Mouse (Mus musculus): Measurements from ENCODE around the gene Eml4.
A peak's percentile ranks its signal among the peaks of the same experiment; 100 is the strongest.

Gene Eml4

DNA sequence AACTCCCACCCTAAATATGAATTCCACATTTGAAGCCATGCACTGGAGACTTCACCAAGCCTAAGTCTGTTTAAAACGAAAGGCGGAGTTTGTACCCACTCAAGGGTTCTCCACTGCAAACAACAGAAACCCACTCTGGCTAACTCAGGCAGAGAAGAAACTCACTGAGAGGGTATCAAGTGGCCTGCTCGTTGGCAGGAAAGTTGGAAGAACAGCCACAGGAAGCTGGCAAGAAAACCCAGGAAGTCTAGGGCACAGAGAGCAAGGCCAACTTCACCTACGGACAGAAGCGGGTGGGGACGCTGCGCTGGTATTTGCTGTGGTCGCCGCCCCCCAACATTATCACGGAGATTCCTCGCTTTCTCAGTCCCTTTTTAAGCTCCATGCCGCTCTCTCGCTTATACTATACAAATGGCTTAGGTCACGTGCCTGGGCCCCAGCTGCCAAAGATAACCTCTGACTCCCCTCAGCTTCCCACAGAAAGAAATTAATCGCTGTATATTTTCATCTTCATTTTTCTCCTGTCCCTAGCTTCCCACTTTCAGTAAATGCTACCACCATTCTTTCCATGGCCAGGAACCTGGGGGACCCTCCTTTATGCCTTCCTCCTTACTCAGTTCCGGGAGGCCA, 9.7 kb upstream of the Eml4 start:
- no peak for DNase-seq (ENCODE audit: low spot score in 2 of 2)

DNA sequence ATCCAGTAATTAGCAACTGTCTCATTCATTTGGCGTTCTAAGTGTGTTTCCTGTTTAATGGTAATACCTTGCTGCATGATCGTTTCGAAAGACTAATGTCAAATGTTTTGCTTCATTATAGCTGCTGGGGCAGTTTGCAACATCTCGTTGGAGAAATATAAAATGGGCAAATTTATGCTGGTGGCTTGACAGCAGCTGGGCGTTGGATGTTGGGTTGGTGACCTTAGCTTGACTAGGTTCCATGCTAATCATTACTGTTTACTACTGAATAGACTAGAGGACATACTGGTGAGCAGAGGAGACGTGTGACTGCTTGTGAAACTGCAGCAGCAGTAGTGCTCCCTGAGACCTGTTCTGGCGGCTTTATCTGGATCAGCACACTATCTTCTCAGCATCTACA, 6.5 kb upstream of the Eml4 start:
- no peak for DNase-seq (ENCODE audit: low spot score in 2 of 2)

DNA sequence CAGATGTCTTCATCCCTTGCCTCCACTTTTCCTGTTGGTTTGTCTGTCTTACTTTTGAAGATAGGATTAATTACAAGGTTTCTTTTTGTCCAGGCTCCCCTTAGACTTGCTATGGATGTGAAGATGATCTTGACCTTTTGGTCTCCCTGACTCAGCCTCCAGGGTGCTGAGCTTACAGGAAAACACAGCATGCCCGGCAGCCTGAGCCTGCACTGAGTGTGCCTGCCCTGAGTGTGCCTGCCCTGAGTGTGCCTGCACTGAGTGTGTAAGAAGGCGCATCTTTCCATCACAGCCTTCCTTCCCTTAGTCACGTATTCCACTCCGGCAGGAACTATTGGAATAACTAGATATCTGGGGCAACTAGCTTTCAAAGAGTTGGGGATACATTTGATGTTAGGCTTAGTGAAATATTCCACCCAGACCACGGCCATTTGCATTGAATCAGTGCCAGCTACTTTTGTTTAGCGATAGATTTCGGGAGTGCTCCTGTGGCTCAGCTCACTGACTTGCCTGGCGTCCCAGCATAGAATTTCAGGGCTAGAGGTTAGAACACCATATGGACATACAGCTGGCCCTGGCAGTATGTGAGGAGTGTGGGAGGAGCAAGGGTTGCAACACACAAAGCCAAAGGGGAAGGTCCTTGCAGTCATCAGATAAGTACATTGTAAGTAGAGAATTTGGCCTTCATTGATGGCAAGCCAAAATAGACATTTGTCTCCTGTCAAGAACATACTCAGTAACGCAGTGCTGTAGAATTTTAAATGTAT, 2.5 kb upstream of the Eml4 start:
- DNase-seq (ENCODE audit: low spot score in 2 of 2): no peak

DNA sequence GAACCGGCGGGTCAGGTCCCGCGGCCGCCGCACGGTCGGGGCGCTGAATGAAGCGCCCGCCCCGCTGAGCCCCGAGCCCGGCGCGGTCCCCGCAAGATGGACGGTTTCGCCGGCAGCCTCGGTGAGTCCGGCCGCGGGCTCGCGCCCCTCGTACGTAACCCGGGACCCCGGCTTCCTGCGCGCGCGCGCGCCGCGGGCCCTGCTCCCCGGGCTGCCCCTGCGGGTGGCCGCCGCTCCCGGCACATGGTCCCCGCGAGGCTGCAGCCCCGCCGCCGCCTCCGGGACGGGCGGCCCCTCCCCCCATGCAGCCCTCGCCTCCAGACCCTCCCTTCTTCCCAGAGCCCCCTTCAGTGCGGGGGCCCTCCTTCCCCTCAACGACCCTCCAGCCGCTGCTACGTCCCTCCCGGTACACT, 394 bp downstream of the Eml4 start:
- DNase-seq (ENCODE audit: low spot score in 2 of 2): peak in 1 of 2 experiments; percentile 15

DNA sequence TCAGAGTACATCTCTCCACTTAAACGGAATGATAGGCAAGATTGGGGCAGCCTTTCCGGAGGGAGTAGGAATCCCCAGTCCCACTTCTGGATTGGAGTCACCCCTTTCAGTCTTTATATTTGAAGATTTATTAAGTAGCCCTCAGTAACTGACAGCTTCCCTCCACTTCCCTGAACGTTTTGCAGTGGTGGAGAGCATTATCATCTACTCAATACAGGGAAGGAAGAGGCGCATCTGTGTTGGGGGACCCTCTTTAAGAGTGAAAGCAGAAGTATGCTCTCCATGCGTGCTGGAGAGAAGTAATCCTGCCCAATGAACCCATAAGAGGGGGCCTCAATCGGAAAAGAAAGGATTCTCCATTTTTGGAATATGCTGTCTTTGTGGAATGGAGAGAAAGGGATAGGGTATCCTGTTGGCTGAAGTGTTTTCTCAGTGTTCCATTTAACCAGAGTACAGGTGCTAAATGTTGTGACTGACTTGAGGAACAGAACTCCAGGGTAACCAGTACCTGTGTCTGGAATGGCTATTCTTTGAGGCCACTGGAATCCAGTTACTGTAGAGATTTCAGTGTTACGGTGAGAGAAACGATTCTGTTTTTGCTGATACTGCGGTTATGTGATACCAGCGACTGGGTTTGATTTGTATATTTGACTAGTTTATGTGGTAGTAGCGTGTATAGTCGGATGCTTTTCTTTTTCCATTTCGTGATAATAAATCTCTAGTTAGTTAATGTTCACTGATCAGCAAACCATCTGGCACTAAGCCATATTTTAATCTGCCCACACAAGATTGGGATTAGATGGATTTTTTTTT, 1.1 kb downstream of the Eml4 start:
- no peak for DNase-seq (ENCODE audit: low spot score in 2 of 2)

DNA sequence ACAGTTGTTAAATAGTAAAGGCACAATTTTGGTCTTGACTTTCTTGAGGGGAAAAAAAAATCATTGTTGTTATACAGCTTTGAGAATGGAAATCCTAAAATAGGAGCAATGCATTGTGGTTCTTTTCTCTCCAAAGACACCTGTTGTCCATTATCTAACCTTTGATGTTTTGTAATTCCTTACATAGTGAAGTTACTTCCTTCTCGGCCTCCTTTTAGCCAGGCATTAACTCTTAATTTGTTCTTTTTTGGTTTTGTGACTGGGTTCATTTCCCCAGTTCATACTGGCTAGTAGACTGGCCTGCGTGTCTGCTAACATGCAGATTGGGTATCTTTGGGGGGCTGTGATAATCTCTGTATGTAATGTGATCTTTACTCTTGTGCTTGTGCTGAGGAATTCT, 1.7 kb downstream of the Eml4 start:
- DNase-seq (ENCODE audit: low spot score in 2 of 2): no peak

DNA sequence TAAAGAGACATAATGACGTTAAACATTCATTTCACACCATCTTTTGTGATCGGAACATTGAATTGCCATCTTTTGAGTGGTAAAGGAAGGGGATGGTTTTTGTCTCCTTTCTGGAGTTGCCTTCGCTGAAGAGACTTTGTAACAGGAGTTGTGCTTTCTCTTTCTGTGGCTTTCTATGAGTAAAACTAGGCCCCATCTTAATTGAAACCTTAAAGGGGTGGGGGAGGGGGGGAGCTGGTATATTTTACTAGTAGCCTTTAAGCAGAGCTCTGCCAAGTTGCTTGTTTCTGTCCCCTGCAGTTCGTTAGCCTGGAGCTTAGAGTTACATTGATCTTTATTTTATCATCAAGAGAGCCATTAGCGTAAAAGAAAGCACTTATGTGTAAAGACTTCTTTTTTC, 2.3 kb downstream of the Eml4 start:
- no peak for DNase-seq (ENCODE audit: low spot score in 2 of 2)

DNA sequence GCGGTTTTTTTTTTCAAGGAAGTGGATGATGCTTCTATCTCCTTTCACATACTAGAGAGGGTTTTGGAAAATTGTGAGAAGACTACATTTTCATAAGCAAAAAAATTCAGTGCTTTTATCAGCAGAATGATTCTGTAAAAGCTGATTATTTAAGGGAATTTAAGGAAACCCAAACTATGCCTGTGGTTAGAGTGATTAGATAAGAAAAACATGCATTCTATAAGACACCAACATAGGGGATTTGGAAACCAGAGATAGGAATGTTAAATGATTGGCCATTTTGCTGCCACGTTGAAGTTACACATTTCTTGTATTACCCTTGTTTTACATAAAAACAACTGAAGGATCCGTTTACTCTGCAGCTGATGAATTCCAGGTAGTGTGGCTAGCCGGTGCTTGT, 2.7 kb downstream of the Eml4 start:
- DNase-seq (ENCODE audit: low spot score in 2 of 2): no peak

DNA sequence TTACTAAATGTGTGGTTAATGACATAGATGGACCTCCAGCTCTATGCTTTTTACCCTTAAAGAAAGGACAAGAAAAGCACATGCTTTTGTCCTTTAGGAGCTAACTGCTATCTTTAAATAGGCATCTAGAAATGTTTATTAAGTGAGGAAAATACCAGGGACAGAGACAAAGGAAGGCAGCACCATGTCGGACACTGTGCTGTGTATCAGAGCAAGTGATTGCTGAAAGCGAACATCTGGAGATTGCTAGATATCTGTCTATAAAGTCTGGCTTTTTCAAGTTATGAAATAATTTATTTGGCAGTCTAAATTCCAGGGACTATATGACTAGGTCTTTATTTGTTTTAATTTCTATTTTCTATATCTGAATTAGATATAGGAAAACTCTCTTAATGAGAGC, 4.8 kb downstream of the Eml4 start:
- no peak for DNase-seq (ENCODE audit: low spot score in 2 of 2)

DNA sequence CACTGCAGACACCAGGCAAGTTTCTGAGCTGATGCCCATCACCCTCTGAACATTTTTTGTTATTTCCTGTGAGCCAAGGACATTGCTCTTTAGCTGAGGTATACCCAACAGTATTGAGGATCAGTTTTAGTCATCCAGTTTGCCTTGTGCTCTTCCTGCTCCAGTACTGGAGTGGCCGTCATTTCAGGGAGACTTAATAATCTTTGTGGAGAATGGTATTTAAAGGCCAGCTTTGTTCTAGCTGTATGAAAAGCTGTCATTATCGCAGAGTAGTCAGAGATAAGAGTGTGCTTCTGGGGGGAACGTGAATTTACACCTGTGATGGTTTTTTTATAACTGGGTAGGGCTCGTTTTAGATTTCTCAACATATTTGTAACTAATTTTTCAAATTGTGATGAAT, 9.2 kb downstream of the Eml4 start:
- no peak for DNase-seq (ENCODE audit: low spot score in 2 of 2)

DNA sequence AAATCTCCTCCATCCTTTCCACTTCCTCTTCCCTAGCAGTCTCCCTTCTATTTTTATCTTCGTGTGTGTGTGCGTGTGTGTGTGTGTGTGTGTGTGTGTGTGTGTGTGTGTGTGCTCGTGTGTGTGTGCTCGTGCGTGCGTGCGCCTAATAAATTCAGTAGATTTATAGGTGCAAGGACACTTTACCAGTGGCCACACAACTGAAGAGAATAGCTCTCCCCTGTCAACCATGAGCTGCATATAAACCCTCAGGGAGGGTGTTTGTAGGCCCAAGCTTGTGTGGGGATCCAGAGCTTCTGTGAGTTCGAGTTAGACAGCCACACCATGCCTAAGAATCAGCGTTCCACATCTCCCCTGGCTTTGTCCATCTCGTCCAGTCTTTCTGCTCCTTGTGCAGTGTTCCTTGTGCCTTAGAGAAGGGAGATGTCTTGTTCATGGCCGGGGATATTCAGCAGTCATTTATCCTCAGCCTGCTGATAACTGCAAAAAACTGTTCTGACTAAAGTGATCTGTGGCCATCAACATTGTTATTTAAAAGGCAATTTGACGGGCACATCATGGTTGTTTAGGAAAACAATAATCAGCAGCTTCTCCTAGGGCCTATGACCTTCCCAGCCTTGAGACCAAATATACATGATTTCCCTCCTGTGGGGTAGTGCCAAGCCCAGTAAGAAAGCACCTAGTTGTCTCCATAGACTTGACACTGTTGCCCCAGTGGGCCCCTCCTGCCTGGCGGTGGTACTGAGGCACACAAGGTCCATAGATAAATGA, 10.2 kb downstream of the Eml4 start:
- no peak for DNase-seq (ENCODE audit: low spot score in 2 of 2)

DNA sequence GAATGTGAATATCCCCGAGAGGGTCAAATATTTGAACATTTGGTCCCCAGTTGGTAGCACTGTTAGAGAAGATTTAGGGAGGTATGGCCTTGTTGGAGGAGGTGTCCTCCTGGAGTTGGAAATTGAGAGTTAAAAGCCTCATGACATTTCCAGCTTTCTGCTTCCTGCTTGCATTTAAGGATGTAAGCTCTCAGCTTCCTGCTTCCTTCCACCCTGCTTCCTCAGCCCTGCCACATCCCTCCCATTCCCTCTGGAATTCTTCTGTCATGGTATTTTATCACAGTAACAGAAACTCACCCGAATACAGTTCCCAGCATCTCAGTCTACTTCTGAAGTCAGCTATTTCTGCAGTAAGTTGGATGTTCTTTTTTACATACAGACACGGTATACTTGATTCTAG, 12.3 kb downstream of the Eml4 start:
- DNase-seq (ENCODE audit: low spot score in 2 of 2): no peak

DNA sequence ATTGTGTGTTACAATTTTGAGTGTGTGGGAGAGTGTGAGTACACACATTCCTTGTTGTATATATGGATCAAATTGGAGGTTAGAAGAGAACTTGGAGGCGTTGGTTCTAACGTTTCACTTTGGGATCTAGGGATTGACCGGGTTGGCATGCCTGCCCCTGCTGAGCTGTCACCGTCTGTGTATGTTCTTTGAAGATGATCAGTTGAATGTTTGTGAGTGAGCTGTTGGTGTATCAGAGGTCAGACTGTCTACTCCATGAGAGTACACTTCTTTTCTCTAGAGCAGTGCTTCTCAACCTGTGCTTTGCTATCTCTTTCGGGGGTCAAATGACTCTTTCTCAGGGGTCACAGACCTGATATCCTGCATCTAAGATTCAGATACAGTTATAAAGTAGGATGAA, 13.6 kb downstream of the Eml4 start:
- no peak for DNase-seq (ENCODE audit: low spot score in 2 of 2)

DNA sequence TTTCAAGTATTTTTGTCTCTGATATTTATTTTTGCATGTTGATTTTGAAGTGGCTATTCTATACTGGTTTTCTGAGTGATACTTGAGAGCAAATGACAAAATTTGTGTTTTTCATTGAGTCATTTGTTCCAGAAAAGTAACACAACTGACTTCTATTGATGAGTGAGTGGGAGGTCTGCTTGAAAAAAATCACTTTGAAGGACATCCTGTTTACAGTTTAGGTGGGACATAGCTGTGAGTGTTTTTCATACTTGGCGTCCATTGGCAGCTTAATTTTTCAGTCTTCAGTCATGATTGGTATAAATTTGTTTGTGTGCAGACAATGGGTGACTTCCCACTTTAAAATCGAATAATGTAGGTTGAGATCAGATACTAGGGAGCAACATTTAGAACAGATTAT, 14.4 kb downstream of the Eml4 start:
- no peak for DNase-seq (ENCODE audit: low spot score in 2 of 2)

DNA sequence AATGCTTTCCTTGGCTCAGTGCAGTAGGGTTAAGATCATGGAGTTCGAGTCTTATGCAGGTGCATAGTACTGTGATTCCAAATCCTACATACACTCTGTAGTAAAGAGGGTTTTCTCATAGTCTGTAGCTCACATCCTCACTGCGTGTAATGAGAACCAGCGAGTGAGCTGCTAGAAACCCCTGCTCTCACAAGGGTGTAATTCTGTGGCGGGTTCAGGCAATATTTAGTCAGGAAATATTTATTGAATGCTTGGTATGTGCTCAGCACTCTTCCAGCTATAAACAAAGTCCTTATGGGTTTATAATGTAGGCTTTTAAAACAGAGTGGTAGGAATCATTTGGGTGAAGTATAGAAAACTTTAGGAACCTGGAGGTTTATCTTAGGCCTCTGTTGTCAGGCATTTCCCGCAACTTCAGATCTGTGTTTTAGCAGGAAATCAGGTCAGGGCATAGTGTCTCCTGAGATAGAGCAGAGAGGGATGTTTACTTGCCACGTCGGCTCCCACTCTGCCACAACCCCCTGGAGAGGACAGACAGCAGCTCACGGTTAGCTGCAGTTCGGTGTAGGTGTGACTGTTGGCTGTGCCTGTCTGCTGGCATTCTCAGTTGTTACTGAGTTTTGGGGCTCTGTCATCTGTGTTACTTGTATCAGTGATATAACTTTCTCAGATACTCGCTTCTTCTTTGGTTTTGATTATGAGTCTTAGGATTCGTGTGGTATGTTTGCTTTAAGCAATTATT, 15.1 kb downstream of the Eml4 start:
- no peak for DNase-seq (ENCODE audit: low spot score in 2 of 2)

DNA sequence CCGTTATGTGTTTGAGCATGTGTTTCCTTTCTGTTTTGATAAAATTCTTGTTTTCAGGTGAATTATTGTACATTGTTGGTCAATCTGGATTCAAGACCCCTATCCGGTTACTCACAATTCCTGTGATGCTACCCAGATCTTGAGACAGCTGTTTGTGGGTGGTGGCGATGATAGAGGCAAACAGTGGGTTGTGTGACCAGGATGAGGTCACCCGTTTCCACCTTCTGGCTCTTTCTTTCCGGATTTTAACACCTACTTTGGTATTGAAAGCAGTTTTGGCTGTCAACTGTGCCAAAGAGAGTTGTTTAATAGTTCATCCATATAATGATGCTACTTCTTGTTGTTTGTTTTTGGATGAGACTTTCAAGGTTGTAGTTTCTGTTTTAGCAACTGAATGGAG, 16.7 kb downstream of the Eml4 start:
- no peak for DNase-seq (ENCODE audit: low spot score in 2 of 2)

DNA sequence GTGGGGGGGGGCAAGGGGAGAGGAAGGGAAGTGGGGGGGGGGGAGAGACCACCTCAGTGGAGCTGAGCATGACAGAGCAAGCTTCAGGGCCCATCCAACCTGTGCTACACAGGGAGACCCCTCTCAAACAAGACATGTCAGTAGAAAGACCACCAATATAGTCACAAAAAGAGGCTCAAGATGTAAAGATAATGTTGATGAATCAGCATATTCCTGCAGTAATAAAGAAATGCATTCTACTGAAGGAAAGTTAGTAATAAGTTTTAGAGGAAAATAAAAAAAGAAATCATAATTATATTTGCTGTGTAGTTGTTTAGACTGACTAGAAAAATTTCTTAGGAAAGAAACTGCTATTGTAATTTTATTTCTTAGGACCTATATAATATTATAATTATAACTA, 23.4 kb downstream of the Eml4 start:
- no peak for DNase-seq (ENCODE audit: low spot score in 2 of 2)

DNA sequence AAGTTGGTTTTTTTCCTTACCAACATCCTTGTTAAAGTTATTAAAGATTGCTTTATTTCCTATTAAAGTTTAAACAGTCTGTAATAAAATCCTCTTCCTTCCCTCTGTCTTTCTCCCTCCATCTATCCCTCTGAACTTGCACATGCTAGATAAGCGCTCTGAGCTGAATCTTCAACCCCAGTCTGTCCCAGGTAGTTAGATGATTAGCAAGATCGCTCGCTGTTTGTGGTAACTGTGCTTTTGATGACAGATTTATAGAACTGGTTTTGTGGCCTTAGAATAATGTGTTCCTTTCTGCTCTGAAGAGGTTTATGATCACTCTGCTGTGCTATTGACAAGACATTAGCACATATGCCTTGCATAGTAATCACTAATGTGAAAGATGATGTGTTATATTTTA, 25.1 kb downstream of the Eml4 start:
- no peak for DNase-seq (ENCODE audit: low spot score in 2 of 2)

DNA sequence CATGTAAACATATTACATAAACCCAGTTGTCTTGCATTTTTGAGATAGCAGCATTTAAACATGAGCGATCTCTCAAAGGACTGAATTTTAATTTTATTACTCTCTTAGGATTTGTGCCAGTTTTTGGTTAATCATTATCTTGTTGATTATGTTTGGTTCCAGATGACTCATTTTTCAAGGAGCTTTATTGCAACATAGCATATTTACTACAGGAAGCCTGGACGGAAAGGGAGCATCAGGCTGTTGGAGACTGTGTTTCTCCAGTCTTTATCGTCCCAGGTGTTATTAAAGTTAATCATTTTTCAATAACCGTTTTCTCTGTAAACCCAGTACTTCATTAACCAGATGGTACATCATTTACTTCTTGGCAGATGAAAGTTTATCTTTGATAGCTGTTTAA, 26.1 kb downstream of the Eml4 start:
- DNase-seq (ENCODE audit: low spot score in 2 of 2): no peak

DNA sequence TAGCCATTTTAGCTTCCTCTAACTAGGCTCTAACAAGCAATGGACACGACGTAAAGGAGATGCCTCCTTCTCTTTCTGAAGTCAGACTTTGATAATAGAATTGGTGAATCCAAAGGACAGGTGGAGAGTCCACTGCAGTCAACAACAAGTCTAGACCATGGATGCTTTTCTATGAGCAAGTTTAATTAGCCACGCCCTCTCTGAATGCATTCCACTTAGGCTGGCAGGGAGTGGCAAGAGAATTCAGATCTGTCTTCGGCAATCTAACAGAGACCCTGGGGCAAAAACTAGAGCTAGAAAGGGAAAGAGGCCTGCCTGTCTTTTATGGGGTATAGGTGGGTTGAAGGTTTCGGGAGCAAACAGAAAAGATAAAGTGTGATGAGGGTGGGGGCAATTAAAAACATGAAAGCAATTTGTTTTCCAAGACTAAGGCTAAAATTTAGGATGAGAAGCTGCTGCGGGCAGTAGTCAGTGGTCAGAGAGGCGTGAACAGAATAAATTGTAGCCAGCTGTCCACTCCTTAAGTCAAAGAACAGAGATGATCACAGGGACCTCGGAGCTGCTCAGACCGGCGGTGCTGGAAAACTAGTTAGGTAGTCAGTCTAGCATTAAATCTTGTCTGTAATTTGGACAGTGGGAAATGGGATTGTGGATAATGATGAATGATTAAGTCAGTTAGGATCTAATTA, 27.2 kb downstream of the Eml4 start:
- DNase-seq (ENCODE audit: low spot score in 2 of 2): no peak

DNA sequence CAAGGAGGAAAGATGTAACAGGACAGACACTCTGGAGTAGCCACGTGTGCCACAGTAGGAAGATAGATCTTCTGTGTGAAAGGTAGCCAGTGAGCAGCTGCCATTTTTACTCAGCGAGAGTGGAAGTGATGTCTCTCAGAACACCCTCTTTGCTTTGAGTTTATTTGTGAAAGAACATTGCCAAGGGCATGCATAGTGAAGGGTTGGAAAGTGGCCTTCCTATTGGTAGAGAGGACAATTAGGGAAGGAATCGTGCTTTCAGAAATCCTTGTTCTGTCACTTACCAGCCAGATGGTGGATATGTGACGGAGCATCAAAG, 27.7 kb downstream of the Eml4 start:
- DNase-seq (ENCODE audit: low spot score in 2 of 2): no peak

All from urinary bladder, postnatal 36 days (tissue).